Mouse (Mus musculus) midbrain, embryonic 16.5 days (tissue): ENCODE data around the gene Gpr68. TPM values are rescaled to one million over a fixed set of nuclear protein-coding genes. Genes with fewer than 3 reads are reported as not detected.

ENCODE experiments used
- ATAC-seq: fragments of 200-750 bp; cut with Nextera tagmentation; 2 replicates; pipeline ENCODE4 v1.8.0; 2017; ENCODE audit warnings: moderate TSS enrichment
- H3K27ac ChIP-seq: fragments of 300-500 bp; sonication (generic); 2 replicates; pipeline ENCODE4 v1.5.1; 2014; ENCODE audit warnings: mild to moderate bottlenecking, low read length, mixed read lengths
- H3K27me3 ChIP-seq: fragments of 300-500 bp; sonication (generic); 2 replicates; pipeline ENCODE4 v1.6.1; 2014; ENCODE audit warnings: low read depth, low read length, mixed read lengths; ENCODE audit not compliant: control insufficient read depth, insufficient read depth
- H3K36me3 ChIP-seq: fragments of 300-500 bp; sonication (generic); 2 replicates; pipeline ENCODE4 v1.6.1; 2014; ENCODE audit warnings: mild to moderate bottlenecking, low read length, moderate library complexity, mixed read lengths; ENCODE audit not compliant: control insufficient read depth, insufficient read depth
- H3K4me1 ChIP-seq: fragments of 300-500 bp; sonication (generic); 2 replicates; pipeline ENCODE4 v1.6.1; 2014; ENCODE audit warnings: mild to moderate bottlenecking, low read length, mixed read lengths; ENCODE audit not compliant: control insufficient read depth, insufficient read depth
- H3K4me2 ChIP-seq: fragments of 300-500 bp; sonication (generic); 2 replicates; pipeline ENCODE4 v1.6.1; 2014; ENCODE audit warnings: mild to moderate bottlenecking, low read length, mixed read lengths
- H3K4me3 ChIP-seq: fragments of 300-500 bp; sonication (generic); 2 replicates; pipeline ENCODE4 v1.5.1; 2014; ENCODE audit warnings: low read depth, mild to moderate bottlenecking, low read length, moderate library complexity, mixed read lengths
- H3K9ac ChIP-seq: fragments of 300-500 bp; sonication (generic); 2 replicates; pipeline ENCODE4 v1.6.1; 2014; ENCODE audit warnings: low read depth, low read length, mixed read lengths
- H3K9me3 ChIP-seq: fragments of 300-500 bp; sonication (generic); replicated peaks from 2 replicates; pipeline ENCODE4 v1.6.1; 2014; ENCODE audit warnings: mild to moderate bottlenecking, low read length, mixed read lengths; ENCODE audit not compliant: control insufficient read depth, poor library complexity, severe bottlenecking
- WGBS: fragments of 180-500 bp; shearing (Covaris S2); extraction: QIAGEN DNeasy Blood & Tissue Kit; methylation state at CpG from one replicate; pipeline ENCODE4 v1.1.7; 2014; 5-methylcytosine and 5-hydroxymethylcytosine counted together
- polyA plus RNA-seq: library from polyadenylated mRNA; unstranded; fragments of >200 nt; fragmentation: Nextera tagmentation; extraction: Ambion mirVana; gene quantifications from 2 replicates; pipeline ENCODE4 v1.2.1, GENCODE M21; 2015

Gene Gpr68
- polyA plus RNA-seq, 1 experiment from 2014 or later = 6.2 TPM

DNA sequence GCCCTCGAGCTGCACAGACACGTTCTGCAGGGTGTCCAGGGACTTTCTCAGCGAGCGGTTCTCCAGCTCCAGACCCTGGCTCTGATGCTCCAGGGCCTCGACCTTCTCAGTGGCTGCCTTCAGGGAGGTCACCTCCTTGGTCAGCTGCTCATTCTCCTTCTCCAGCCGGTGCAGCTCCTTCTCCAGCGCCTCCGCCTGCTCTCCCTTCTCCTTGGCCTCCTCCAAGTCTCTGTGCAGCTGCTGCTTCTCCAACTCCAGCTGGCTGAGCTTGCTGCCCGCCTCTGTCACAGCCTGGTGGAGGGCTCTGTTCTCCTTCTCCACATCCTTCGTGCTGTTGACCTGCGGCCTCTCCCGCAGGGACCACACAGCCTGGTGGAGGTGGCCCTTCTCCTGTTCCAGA, 37.5 kb upstream of the Gpr68 start:
- no peaks in the 10 kb centered on the region for H3K4me1 ChIP-seq
- no peaks in the 10 kb centered on the region for H3K9me3 ChIP-seq
- H3K4me2 ChIP-seq = no peak overlapping the region
- no peaks in the 10 kb centered on the region for H3K27me3 ChIP-seq
- WGBS = 91% methylated on average over 12 of the region's 12 CpGs
- peaks cover 34% of the 10 kb centered on the region for H3K36me3 ChIP-seq
- no peak overlapping the region for H3K4me3 ChIP-seq
- no peak overlapping the region for H3K27ac ChIP-seq
- no peak overlapping the region for H3K9ac ChIP-seq
- ATAC-seq = no peak

- no peak overlapping the region for H3K9ac ChIP-seq
- no peaks in the 10 kb centered on the region for H3K27me3 ChIP-seq
- no peaks in the 10 kb centered on the region for H3K9me3 ChIP-seq
- no peak for ATAC-seq
- no peaks in the 10 kb centered on the region for H3K4me1 ChIP-seq
- no peak overlapping the region for H3K4me2 ChIP-seq
- H3K36me3 ChIP-seq = peaks cover 37% of the 10 kb centered on the region
- no peak overlapping the region for H3K4me3 ChIP-seq
- 95% methylated on average over 21 of the region's 21 CpGs for WGBS
- H3K27ac ChIP-seq = no peak overlapping the region
Observed at GRCm38 (mm10) chr12:100944921-100945336, 36.9 kb upstream of the Gpr68 start.

DNA sequence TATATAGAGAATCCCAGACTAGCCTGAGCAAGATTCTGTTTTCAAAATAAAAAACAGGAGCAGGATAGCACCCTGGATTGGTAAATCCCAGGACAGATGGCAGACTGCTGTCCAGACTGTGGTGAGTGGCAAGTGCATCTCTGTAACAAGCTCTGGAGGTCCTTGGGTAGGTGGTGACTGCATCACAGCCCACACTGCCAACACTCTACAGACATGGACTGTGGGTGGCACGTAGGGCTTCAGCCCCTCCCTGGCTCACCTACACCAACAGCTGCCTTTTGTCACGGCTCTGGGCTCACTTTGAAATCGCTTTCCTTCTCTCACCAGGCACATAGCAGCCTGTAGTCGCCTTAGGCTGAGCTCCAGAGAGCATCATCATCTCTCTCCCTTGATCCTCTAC, 35.1 kb upstream of the Gpr68 start:
- Histone ChIP-seq H3K9me3 (no peaks in the 10 kb centered on the region), H3K4me1 (no peaks in the 10 kb centered on the region), H3K27me3 (no peaks in the 10 kb centered on the region), H3K27ac (no peak overlapping the region), H3K9ac (no peak overlapping the region), H3K4me2 (no peak overlapping the region), H3K4me3 (no peak overlapping the region), H3K36me3 (peaks cover 39% of the 10 kb centered on the region)
- no peak for ATAC-seq
- 84% methylated on average over 4 of the region's 4 CpGs for WGBS

GRCm38 (mm10) chr12:100941361-100941760, 33.4 kb upstream of the Gpr68 start:
- Histone ChIP-seq H3K4me1 (no peaks in the 10 kb centered on the region), H3K36me3 (peaks cover 29% of the 10 kb centered on the region), H3K9me3 (no peaks in the 10 kb centered on the region), H3K9ac (no peak overlapping the region), H3K27ac (no peak overlapping the region), H3K4me2 (no peak overlapping the region), H3K4me3 (no peak overlapping the region), H3K27me3 (no peaks in the 10 kb centered on the region)
- 98% methylated on average over 3 of the region's 3 CpGs for WGBS
- ATAC-seq = no peak

DNA sequence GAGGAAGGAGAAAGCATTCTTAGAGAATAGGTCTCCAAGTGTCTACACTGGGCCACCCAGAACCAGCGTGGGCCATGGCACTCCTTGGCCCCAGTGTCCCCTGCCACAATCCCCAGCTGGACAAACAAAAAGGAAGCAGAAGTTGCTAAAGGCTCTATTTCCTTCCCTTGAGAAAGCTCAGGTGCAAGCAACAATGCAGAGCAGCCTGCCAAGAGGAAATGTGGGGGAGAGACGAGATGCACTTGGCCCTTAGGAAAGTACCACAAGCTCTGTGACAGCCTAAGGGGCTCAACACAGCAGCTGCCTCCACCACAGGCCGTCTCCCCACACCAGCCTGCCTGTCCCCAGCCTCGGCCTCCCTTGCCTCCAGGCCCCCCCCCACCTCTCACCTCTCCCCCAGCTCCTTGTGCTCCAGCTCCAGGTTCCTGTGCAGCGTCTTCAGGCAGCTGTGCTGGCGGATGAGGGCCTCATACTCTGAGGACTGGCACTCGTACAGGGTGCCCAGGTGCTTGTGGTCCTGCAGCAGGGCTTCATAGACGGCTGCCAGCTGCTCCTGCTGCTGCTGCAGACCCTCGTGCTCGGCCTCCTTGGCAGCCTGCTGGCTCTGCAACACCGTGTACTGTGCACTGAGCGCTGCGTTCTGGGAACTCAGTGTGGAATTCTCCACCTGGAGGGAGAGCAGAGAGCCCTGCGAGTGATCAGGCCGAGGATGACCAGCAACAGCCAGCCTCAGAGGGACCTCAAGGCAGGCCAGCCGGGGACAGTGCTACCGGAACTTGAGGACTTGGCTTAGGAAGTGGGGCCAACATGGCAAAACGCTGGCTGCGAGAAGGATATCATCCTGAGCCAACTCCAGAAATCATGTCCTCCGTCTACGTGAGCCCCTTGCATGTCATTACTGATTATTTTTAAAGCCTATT, 29.7 kb upstream of the Gpr68 start:
- ATAC-seq = no peak
- no peaks in the 10 kb centered on the region for H3K27me3 ChIP-seq
- 75% methylated on average over 21 of the region's 21 CpGs for WGBS
- no peak overlapping the region for H3K27ac ChIP-seq
- no peaks in the 10 kb centered on the region for H3K4me1 ChIP-seq
- no peak overlapping the region for H3K4me3 ChIP-seq
- H3K9me3 ChIP-seq = no peaks in the 10 kb centered on the region
- no peak overlapping the region for H3K9ac ChIP-seq
- H3K36me3 ChIP-seq = peaks cover 23% of the 10 kb centered on the region
- no peak overlapping the region for H3K4me2 ChIP-seq

DNA sequence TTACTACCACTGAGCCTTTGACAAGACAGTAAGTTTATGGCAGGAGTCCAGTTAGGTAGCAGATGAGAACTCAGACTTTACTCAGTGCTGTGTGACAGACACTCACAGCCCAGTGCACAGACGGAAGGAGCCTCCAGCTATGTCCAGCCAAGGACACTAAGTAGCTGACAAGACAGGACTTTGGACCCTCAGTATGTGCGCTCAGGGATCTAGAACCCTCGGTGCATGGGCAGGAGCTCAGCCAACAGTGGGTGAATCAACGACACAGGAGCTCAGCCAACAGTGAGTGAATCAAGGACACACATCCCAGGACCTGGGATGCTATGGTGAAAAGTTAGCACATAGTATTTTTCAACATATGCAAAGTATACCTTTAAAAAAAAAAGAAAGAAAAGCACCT, 28.7 kb upstream of the Gpr68 start:
- no peak overlapping the region for H3K27ac ChIP-seq
- no peaks in the 10 kb centered on the region for H3K4me1 ChIP-seq
- ATAC-seq = no peak
- no peaks in the 10 kb centered on the region for H3K27me3 ChIP-seq
- H3K4me3 ChIP-seq = no peak overlapping the region
- no peak overlapping the region for H3K4me2 ChIP-seq
- H3K36me3 ChIP-seq = peaks cover 30% of the 10 kb centered on the region
- H3K9me3 ChIP-seq = no peaks in the 10 kb centered on the region
- H3K9ac ChIP-seq = no peak overlapping the region
- WGBS = 94% methylated on average over 4 of the region's 4 CpGs

DNA sequence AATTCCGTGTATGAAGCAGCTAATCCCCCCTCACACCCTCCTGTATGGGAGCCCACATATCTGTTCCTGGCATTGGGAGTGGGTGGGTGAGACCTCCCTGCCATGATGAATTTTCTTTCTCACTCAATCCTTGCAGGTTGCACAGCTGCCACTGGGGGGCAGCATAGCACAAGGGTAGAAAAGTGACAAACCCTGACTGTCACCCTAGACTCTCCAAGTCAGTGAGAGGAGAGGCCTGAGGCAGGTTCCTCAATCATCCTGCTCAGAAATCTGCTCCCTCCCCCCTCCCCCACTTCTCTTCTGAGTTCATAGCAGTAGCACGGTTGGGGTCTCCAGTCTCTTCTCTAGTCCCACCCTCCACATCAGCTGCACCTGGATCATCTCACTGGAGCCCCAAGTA, 28.1 kb upstream of the Gpr68 start:
- peak; percentile 61 for ATAC-seq
- H3K9ac ChIP-seq = no peak overlapping the region
- no peaks in the 10 kb centered on the region for H3K27me3 ChIP-seq
- H3K27ac ChIP-seq = no peak overlapping the region
- no peaks in the 10 kb centered on the region for H3K9me3 ChIP-seq
- no peak overlapping the region for H3K4me3 ChIP-seq
- H3K36me3 ChIP-seq = peaks cover 28% of the 10 kb centered on the region
- WGBS = 13% methylated on average over 2 of the region's 2 CpGs
- H3K4me2 ChIP-seq = no peak overlapping the region
- H3K4me1 ChIP-seq = no peaks in the 10 kb centered on the region

- no peak overlapping the region for H3K27ac ChIP-seq
Observed at GRCm38 (mm10) chr12:100934796-100935195, 26.8 kb upstream of the Gpr68 start.

DNA sequence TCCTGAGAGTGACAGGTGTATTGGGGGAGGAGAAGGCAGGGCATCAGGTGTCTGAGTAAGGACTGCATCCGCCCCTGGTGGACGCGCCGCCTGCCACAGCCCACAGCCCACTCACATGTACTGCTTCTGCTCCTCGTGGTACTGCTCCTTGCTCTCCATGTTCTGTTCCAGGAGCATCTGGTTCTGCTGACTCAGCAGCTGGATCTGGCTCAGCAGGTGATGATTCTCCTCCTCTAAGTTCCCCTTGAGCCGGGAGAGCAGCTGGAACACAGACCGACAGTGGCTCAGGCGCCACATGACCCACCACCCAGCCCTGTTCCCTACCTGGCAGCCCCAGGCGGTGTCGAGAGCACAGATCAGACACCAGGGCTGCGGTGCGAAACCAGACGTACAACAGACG, 23.7 kb upstream of the Gpr68 start:
- Histone ChIP-seq H3K4me3 (no peak overlapping the region), H3K27me3 (no peaks in the 10 kb centered on the region), H3K36me3 (peaks cover 25% of the 10 kb centered on the region), H3K9ac (no peak overlapping the region), H3K27ac (no peak overlapping the region), H3K4me2 (no peak overlapping the region), H3K4me1 (no peaks in the 10 kb centered on the region), H3K9me3 (no peaks in the 10 kb centered on the region)
- no peak for ATAC-seq
- WGBS = 97% methylated on average over 14 of the region's 14 CpGs

More at GRCm38 (mm10) chr12:100934796-100935195, 26.8 kb upstream of the Gpr68 start:
- Histone ChIP-seq H3K27me3 (no peaks in the 10 kb centered on the region), H3K4me2 (no peak overlapping the region), H3K9me3 (no peaks in the 10 kb centered on the region), H3K4me3 (no peak overlapping the region), H3K36me3 (peaks cover 25% of the 10 kb centered on the region), H3K4me1 (no peaks in the 10 kb centered on the region), H3K9ac (no peak overlapping the region)
- ATAC-seq = no peak; the same call in 1 of the 2 replicates
- WGBS = 93% methylated on average over 5 of the region's 5 CpGs
